Mouse (Mus musculus) intestine, embryonic 14.5 days (tissue): ENCODE results near the gene Dap3. TPM values are rescaled to one million over a fixed set of nuclear protein-coding genes. Genes with fewer than 3 reads are reported as not detected.

Experiments used
- ATAC-seq: fragments of 200-750 bp; cut with Nextera tagmentation; replicated peaks from 2 replicates; pipeline ENCODE4 v1.8.0; 2017; ENCODE audit warnings: low read depth, moderate number of reproducible peaks, moderate TSS enrichment, moderate library complexity; ENCODE audit not compliant: low FRiP score, low TSS enrichment
- DNase-seq: peaks from one replicate; pipeline ENCODE4 v3.0.0-alpha.2; 2018; ENCODE audit warnings: low spot score
- H3K27ac ChIP-seq: fragments of 300-500 bp; sonication (generic); 2 replicates; pipeline ENCODE4 v1.5.1; 2014; ENCODE audit warnings: low read depth, mild to moderate bottlenecking, control low read depth
- H3K27me3 ChIP-seq: fragments of 300-500 bp; sonication (generic); replicated peaks from 2 replicates; pipeline ENCODE4 v1.6.1; 2014; ENCODE audit warnings: low read length, control low read depth; ENCODE audit not compliant: control insufficient read depth, insufficient read depth
- H3K36me3 ChIP-seq: fragments of 300-500 bp; sonication (generic); 2 replicates; pipeline ENCODE4 v1.6.1; 2014; ENCODE audit warnings: low read length, control low read depth; ENCODE audit not compliant: control insufficient read depth, insufficient read depth
- H3K4me1 ChIP-seq: fragments of 300-500 bp; sonication (generic); replicated peaks from 2 replicates; pipeline ENCODE4 v1.6.1; 2014; ENCODE audit warnings: low read length, control low read depth, mixed read lengths; ENCODE audit not compliant: control insufficient read depth, insufficient read depth
- H3K4me2 ChIP-seq: fragments of 300-500 bp; sonication (generic); 2 replicates; pipeline ENCODE4 v1.6.1; 2014; ENCODE audit warnings: low read length
- H3K4me3 ChIP-seq: fragments of 300-500 bp; sonication (generic); 2 replicates; pipeline ENCODE4 v1.5.1; 2014; ENCODE audit warnings: low read depth, low read length, control low read depth, mixed read lengths
- H3K9ac ChIP-seq: fragments of 300-500 bp; sonication (generic); 2 replicates; pipeline ENCODE4 v1.6.1; 2014; ENCODE audit warnings: mild to moderate bottlenecking, low read length
- H3K9me3 ChIP-seq: fragments of 300-500 bp; sonication (generic); 2 replicates; pipeline ENCODE4 v1.6.1; 2016; ENCODE audit warnings: low read length, control low read depth; ENCODE audit not compliant: control insufficient read depth
- WGBS: fragments of 180-500 bp; shearing (Covaris S2); extraction: QIAGEN DNeasy Blood & Tissue Kit; methylation state at CpG from one replicate; pipeline ENCODE4 v1.1.7; 2014; 5-methylcytosine and 5-hydroxymethylcytosine counted together
- polyA plus RNA-seq: library from polyadenylated mRNA; unstranded; fragments of >200 nt; fragmentation: Nextera tagmentation; extraction: Ambion mirVana; gene quantifications from 2 replicates; pipeline ENCODE4 v1.2.1, GENCODE M21; 2014

The Dap3 gene
- polyA plus RNA-seq, 1 experiment from 2014 or later: 155 TPM

- DNase-seq (no peak), ATAC-seq (no peak)
- Histone ChIP-seq H3K9me3 (peaks cover 4% of the 10 kb centered on the region; the same call in 1 of the 2 replicates), H3K9ac (no peak overlapping the region), H3K4me1 (no peaks in the 10 kb centered on the region), H3K4me3 (no peak overlapping the region), H3K4me2 (no peak overlapping the region), H3K27ac (no peak overlapping the region), H3K27me3 (no peaks in the 10 kb centered on the region), H3K36me3 (peaks cover 84% of the 10 kb centered on the region)
- 84% methylated on average over 8 of the region's 8 CpGs for WGBS
These were observed 26.9 kb downstream of the Dap3 start for GRCm38 (mm10) chr3:88923989-88924591.

GRCm38 (mm10) chr3:88921411-88921810, 29.6 kb downstream of the Dap3 start:
- H3K27ac ChIP-seq: no peak overlapping the region
- ATAC-seq: no peak
- no peaks in the 10 kb centered on the region for H3K27me3 ChIP-seq
- H3K9me3 ChIP-seq: peaks cover 4% of the 10 kb centered on the region; the same call in 1 of the 2 replicates
- H3K4me1 ChIP-seq: no peaks in the 10 kb centered on the region
- no peak overlapping the region for H3K4me3 ChIP-seq
- DNase-seq: no peak
- H3K9ac ChIP-seq: no peak overlapping the region
- 93% methylated on average over 9 of the region's 9 CpGs for WGBS
- peaks cover 57% of the 10 kb centered on the region for H3K36me3 ChIP-seq
- no peak overlapping the region for H3K4me2 ChIP-seq

- Histone ChIP-seq H3K4me3 (no peak overlapping the region), H3K27ac (no peak overlapping the region), H3K4me2 (no peak overlapping the region), H3K9me3 (peaks cover 4% of the 10 kb centered on the region; the same call in 1 of the 2 replicates), H3K27me3 (no peaks in the 10 kb centered on the region), H3K36me3 (peaks cover 33% of the 10 kb centered on the region), H3K4me1 (peaks cover 5% of the 10 kb centered on the region), H3K9ac (no peak overlapping the region)
- DNase-seq (no peak), ATAC-seq (no peak)
- 66% methylated on average over 13 of the region's 13 CpGs for WGBS
These were observed 32.0 kb downstream of the Dap3 start for GRCm38 (mm10) chr3:88918981-88919380.

- Histone ChIP-seq H3K27me3 (no peaks in the 10 kb centered on the region), H3K4me3 (peak overlapping the region; percentile 69), H3K36me3 (peaks cover 32% of the 10 kb centered on the region), H3K9ac (peak overlapping the region; percentile 61), H3K9me3 (no peaks in the 10 kb centered on the region), H3K4me2 (peak overlapping the region; percentile 85), H3K4me1 (peaks cover 9% of the 10 kb centered on the region), H3K27ac (peak overlapping the region; percentile 83)
- DNase-seq (no peak), ATAC-seq (no peak)
- WGBS: 25% methylated on average over 8 of the region's 8 CpGs
These were observed 36.6 kb downstream of the Dap3 start for GRCm38 (mm10) chr3:88914384-88914810.

GRCm38 (mm10) chr3:88913511-88914383, 37.2 kb downstream of the Dap3 start, which contains the start of gene Msto1:
TSS of gene Msto1 (minus strand) at chr3:88913999.
- DNase-seq: peak; percentile 90
- Histone ChIP-seq H3K9me3 (no peaks in the 10 kb centered on the region), H3K36me3 (peaks cover 38% of the 10 kb centered on the region), H3K9ac (peak within 1 kb of the TSS; percentile 61), H3K27me3 (no peaks in the 10 kb centered on the region), H3K4me1 (peaks cover 9% of the 10 kb centered on the region), H3K4me3 (peak within 1 kb of the TSS; percentile 69), H3K27ac (peak within 1 kb of the TSS; percentile 83), H3K4me2 (peak within 1 kb of the TSS; percentile 85)
- peak; percentile 95 for ATAC-seq
- under 1% methylated on average over 59 of the region's 62 CpGs for WGBS

- H3K4me1 ChIP-seq: peaks cover 9% of the 10 kb centered on the region
- no peak overlapping the region for H3K9ac ChIP-seq
- ATAC-seq: no peak
- no peak for DNase-seq
- 86% methylated on average over 7 of the region's 7 CpGs for WGBS
- H3K4me2 ChIP-seq: peak overlapping the region; percentile 85
- no peaks in the 10 kb centered on the region for H3K27me3 ChIP-seq
- no peaks in the 10 kb centered on the region for H3K9me3 ChIP-seq
- peaks cover 50% of the 10 kb centered on the region for H3K36me3 ChIP-seq
- H3K27ac ChIP-seq: no peak overlapping the region
- H3K4me3 ChIP-seq: no peak overlapping the region
These were observed 38.4 kb downstream of the Dap3 start for GRCm38 (mm10) chr3:88912585-88912984.

GRCm38 (mm10) chr3:88906393-88907159, 44.4 kb downstream of the Dap3 start:
- peaks cover 100% of the 10 kb centered on the region for H3K36me3 ChIP-seq

GRCm38 (mm10) chr3:88905741-88906140, 45.2 kb downstream of the Dap3 start:
- ATAC-seq (no peak), DNase-seq (no peak)
- Histone ChIP-seq H3K9ac (no peak overlapping the region), H3K4me3 (no peak overlapping the region), H3K4me1 (no peaks in the 10 kb centered on the region), H3K27ac (no peak overlapping the region), H3K27me3 (no peaks in the 10 kb centered on the region), H3K9me3 (no peaks in the 10 kb centered on the region), H3K4me2 (no peak overlapping the region), H3K36me3 (peaks cover 100% of the 10 kb centered on the region)
- 89% methylated on average over 2 of the region's 2 CpGs for WGBS

More at GRCm38 (mm10) chr3:88906393-88907159, 44.4 kb downstream of the Dap3 start:
- Histone ChIP-seq H3K4me2 (no peak overlapping the region), H3K27me3 (no peaks in the 10 kb centered on the region), H3K27ac (no peak overlapping the region), H3K4me3 (no peak overlapping the region), H3K9me3 (no peaks in the 10 kb centered on the region), H3K9ac (no peak overlapping the region), H3K4me1 (no peaks in the 10 kb centered on the region)
- WGBS: 67% methylated on average over 6 of the region's 6 CpGs
- ATAC-seq (no peak), DNase-seq (no peak)
